Mouse (Mus musculus) heart, adult 18-20 months (tissue): Measurements from ENCODE around the gene 6030458C11Rik. TPM values are rescaled to one million over a fixed set of nuclear protein-coding genes. Genes with fewer than 3 reads are reported as not detected.
A peak's percentile ranks its signal among the peaks of the same experiment; 100 is the strongest.

ENCODE experiments used
- DNase-seq, 2 experiments: peaks; one replicate each; pipeline ENCODE4 v3.0.0; 2021 to 2022; ENCODE audit warnings: mixed read lengths in 1 of 2
- long read RNA-seq, 2 experiments: library from polyadenylated mRNA; stranded (forward); transcript quantifications; one replicate each; pipeline ENCODE4 v2.0.0; 2021
- total RNA-seq, 2 experiments: library from RNA; stranded (reverse); gene quantifications; 2 replicates each; pipeline ENCODE4 v1.2.3; 2021

6030458C11Rik gene
- 10 to 100 TPM; 13.5 to 13.9 TPM for total RNA-seq
- long read RNA-seq, experiment 1, transcript 6030458C11Rik-201 (9 exons, 3,966 nt) = major isoform, 22 of 27 reads
- long read RNA-seq, experiment 1, partial matches to known transcripts = 2 of 27 reads
- long read RNA-seq, experiment 1, other reads (novel, unspliced or antisense) = 3 of 27 reads
- long read RNA-seq, experiment 2, transcript 6030458C11Rik-201 (9 exons, 3,966 nt) = major isoform, 16 of 16 reads
- long read RNA-seq, experiment 2, partial matches to known transcripts = 0 of 16 reads
- long read RNA-seq, experiment 2, other reads (novel, unspliced or antisense) = 0 of 16 reads

DNA sequence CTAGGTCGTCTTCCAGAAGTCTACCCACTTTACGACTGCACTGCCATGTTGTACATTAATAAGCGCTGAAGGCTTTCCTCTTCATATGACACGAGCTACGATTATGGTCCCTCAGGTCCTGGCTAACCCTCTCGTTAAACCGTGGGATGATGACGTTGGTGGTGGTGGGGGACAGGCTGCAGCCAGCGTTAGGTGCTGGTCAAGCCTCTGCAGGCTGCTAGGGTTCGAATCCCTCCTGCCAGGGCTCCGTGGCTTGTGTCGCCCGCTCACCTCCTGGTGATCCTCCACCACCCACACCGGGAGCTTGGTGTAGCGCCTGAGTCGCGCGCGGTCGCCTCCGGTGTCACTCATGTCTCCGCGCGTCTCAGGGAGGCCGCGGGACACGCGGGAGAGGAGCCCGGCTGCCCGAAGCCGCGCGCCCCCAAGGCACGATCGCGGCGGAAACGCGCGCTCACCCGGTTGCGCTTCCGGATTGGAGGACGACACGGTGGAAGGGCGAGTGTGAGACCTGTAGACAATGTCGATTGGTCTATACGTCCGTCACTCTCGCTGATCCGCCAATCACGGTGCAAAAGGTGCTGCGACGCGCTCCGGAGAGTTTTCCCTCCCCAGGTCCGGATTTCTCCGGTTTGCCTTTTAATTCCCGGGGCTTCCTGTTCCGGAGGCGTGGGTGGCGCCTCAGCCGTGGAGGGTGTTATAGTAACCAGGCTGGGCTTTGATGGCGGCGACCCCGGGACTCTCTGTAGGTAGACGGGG is at the start of gene 6030458C11Rik, which contains the start of gene Drosha:
TSS of gene 6030458C11Rik (minus strand) at position 453 of the 756 bp plus-strand sequence.
TSS of gene Drosha (plus strand) at position 619 of the 756 bp plus-strand sequence.
- peak; percentile 99 to 100 for DNase-seq

DNA sequence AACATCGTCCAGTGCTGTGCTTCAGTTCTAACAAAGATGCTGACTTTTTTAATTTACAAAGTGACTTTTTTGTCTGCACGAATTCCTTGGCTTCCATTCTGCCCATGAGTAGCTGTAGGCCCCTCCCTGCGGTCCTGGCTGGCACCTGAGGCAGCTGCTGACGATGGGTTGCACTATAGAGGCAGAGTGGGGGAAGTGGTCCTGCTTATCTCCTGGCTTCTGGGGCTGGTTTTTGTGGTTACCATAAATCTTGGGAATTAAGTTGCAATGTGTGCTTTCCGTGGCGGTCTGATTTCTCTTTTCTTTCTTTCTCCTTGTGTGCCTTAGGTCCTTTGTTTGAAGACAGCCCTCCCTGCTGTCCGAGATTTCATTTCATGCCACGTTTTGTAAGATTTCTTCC is 42.8 kb upstream of the 6030458C11Rik start:
- no peak for DNase-seq

- no peak for DNase-seq
Measured at GRCm38 (mm10) chr15:12865595-12866314, 41.3 kb upstream of the 6030458C11Rik start.

GRCm38 (mm10) chr15:12863669-12864068 is 39.2 kb upstream of the 6030458C11Rik start:
- no peak for DNase-seq

GRCm38 (mm10) chr15:12862061-12862460 is 37.6 kb upstream of the 6030458C11Rik start:
- DNase-seq = no peak

GRCm38 (mm10) chr15:12858645-12859044 is 34.2 kb upstream of the 6030458C11Rik start:
- DNase-seq = no peak

DNA sequence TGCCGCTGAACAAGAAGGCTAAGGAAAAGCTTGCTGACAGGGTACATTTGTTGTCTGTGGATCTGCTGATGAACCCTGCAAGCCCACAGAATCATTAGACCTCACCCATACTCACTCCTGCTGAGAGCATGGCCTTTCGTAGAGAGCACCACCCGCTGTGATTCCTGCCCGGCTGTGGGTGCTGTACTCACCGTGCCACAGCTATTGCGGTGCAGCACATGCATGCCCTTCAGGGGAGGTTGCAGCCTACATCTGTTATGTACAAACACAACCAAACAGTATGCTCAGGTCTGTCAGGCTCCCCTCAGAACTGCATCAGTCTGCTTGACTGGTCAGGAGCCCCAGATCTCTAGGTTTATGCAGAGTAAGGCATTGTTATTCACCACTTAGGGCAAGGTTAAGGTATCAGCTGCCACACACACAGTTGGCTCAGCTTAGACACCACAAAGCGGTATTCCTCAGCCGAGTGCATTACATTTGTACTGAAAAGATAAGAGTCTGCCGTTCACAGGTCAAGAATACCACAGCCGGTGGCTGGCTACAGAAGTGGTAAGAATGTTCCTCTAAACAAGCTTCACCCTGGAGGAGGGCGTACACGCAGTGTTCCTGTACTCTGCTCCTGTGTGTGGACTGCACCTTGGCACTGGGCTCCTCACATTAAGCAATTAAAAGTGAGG is 33.5 kb upstream of the 6030458C11Rik start:
- no peak for DNase-seq

DNA sequence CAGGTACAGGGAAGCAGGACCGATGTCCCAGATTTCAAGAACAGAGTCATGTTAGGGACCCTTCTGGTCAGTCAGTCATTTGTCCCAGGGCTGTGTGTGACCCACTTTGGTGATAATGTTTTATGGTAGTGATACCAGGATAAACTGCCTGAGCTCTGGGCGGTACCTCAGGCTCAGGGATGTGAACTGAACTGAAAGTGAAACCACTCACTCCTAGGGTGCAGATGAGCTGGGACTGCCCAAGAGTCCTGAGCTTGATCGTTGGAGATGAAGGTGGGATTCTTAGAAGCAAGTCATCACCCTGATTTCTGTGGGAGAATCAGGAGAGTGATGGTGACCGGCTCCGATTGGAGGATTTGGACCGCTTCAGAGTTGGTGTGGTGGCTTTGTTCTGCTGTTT is 32.3 kb upstream of the 6030458C11Rik start:
- DNase-seq = no peak

DNA sequence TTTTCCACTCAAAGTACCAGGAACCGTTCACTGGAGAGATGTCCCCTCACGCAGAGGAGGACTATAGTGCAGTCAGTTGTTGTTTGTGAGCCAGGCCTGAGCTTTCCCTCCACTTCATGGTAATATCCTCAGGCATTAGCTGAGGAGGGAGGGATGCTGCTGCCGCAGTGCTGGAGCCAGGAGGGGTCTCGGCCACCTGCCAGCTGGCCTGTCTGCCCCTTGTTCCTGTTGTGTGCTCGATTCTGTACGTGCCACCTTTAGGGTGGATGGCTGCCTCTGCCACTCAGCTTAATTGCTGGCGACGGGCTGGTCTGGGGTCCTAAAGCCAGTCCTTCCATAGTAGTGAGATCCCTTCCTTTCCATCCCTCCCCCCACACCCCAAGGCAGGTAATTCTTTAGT is 29.0 kb upstream of the 6030458C11Rik start:
- no peak for DNase-seq

GRCm38 (mm10) chr15:12849373-12849772 is 24.9 kb upstream of the 6030458C11Rik start:
- no peak for DNase-seq

DNA sequence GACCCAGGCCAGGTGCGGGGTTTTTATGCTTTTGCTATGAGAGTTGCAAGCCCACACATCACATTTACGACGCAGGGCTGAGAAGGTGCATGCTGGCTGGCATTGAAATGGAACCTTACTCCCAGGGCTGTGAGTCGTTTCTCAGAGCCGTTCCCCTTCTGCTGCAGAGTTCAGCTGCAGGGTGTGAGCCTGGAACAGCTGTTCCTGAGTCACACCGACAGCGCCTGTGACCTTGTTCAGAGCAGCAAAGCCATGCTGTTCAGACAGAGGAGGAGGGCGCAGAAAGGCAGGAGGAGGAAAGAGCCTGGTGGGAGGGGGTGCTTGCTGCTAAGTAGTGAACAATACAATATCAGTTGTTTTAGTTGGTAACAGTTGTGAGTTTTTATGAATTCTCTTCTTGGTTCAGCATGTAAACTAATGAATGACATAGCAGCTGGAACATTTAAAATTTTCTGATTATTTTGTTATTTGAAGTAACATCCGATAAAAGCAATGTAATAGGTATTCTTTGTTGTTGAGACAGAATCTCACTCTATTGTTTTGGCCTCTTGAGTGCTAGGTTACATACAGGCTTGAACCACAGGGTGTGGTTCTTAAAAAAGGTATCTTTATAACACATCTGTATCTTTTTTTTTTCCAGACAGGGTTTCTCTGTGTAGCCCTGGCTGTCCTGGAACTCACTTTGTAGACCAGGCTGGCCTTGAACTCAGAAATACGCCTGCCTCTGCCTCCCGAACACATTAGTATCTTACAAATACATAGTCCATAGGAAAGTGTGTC is 23.9 kb upstream of the 6030458C11Rik start:
- no peak for DNase-seq

GRCm38 (mm10) chr15:12842833-12843232 is 18.4 kb upstream of the 6030458C11Rik start:
- DNase-seq = no peak

DNA sequence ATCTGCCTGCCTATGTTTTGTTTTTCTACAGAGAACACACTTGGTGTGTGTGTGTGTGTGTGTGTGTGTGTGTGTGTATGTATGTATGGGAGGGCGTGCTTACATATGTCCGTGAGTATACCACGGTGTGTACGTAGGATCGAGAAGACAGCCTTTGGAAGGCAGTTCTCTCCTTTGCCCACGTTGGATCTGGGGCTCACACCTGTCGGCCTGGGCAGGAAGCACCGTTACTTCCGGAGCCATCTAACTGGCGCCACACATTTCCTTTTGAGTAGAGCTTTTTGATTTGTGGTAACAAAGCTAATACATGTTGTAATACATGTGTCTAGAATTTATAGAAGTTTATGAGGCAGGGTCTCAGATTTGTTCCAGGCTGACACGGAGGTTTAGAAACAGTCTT is 16.3 kb upstream of the 6030458C11Rik start:
- no peak for DNase-seq

DNA sequence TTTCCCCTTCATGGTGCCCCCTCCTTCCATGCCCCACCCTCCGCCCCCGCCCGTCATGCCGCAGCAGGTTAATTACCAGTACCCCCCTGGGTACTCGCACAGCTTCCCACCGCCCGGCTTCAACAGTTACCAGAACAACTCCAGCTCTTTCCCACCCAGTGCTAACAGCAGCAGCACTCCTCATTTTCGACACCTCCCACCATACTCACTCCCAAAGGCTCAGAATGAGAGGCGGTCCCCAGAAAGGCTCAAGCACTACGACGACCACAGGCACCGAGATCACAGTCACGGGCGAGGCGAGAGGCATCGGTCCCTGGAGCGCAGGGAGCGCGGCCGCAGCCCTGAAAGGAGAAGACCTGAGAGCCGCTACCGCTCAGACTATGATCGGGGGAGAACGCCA is 9.8 kb upstream of the 6030458C11Rik start:
- DNase-seq = no peak

DNA sequence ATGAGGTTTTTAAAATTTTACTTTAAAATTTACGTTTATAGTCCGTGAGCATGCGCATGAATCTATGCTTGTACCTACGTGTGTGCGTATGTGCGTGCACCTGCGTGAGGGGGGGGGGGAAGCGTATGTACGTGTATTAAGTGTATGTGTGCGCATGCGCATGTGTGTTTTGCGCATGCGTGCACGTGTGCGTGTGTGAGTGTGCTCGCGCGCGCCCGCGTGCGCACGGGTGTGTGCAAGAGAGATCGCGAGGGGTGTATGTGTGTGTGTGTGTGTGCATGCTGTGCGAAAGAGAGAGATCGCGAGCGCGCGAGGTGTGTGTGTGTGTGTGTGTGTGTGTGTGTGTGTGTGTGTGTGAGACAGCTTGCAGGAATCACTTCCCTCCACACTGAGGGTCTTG is 8.9 kb upstream of the 6030458C11Rik start:
- DNase-seq = no peak

DNA sequence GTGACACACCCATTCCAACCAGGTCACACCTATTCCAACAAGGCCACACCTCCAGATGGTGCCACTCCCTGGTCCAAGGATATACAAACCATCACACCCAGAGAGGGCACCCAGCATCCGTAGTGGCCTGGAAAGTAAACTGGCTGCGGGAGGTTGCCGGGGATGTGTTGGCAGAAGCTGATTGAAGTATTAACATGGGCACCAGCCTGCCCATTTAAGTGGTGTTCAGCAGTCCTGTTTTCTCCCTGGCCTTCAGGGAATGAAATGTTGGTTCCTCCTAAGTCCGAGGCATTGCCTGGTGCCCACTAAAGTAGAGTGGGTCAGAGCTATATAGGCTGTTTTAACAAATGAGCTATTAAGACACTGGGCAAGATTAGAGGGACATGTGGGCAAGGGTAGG is 8.2 kb upstream of the 6030458C11Rik start:
- no peak for DNase-seq

- DNase-seq = no peak
Measured at GRCm38 (mm10) chr15:12829878-12830277, 5.4 kb upstream of the 6030458C11Rik start.

GRCm38 (mm10) chr15:12825408-12825807 is 959 bp upstream of the 6030458C11Rik start:
- no peak for DNase-seq

GRCm38 (mm10) chr15:12824965-12825364 is 516 bp upstream of the 6030458C11Rik start:
- no peak for DNase-seq

- no peak for DNase-seq
Measured at GRCm38 (mm10) chr15:12823455-12824119, 862 bp downstream of the 6030458C11Rik start.
